Mouse (Mus musculus): ENCODE results near the gene Vmn1r197. TPM values are rescaled to one million over a fixed set of nuclear protein-coding genes. Genes with fewer than 3 reads are reported as not detected.
"Not testable (repeated sequence)": the region's sequence is repeated elsewhere in the genome, so short reads cannot be mapped to it uniquely, and the experiment has no call there.

The Vmn1r197 gene
- 0.26 TPM in 1 of 2 replicates, not detected in the other for polyA plus RNA-seq (2014; fragmentation: Nextera tagmentation; extraction: Ambion mirVana)

- H3K9me3 ChIP-seq (ENCODE audit: control insufficient read depth, low read length): no peaks in the 10 kb centered on the region
- no peaks in the 10 kb centered on the region for H3K36me3 ChIP-seq (ENCODE audit: control insufficient read depth, insufficient read depth, low read length)
- H3K4me2 ChIP-seq (ENCODE audit: low read depth, low read length): no peak within 1 kb of the TSS
- H3K4me1 ChIP-seq (ENCODE audit: control insufficient read depth, insufficient read depth, low read length): no peaks in the 10 kb centered on the region
- ATAC-seq (ENCODE audit: low read depth) (no peak), DNase-seq (ENCODE audit: low spot score) (no peak)
- no peak within 1 kb of the TSS for H3K27ac ChIP-seq (replicated peaks; ENCODE audit: low read depth, low read length)
- no peak within 1 kb of the TSS for H3K9ac ChIP-seq (ENCODE audit: low read depth, low read length)
- H3K4me3 ChIP-seq (ENCODE audit: low read depth, low read length): no peak within 1 kb of the TSS
- no peaks in the 10 kb centered on the region for H3K27me3 ChIP-seq (replicated peaks; ENCODE audit: control insufficient read depth, insufficient read depth, low read length)
Observed at GRCm38 (mm10) chr13:22324289-22324688, at the start of gene Vmn1r197. Vmn1r197 (plus strand) TSS chr13:22324589.

- Histone ChIP-seq H3K9ac (ENCODE audit: low read depth, low read length) (no peak overlapping the region), H3K36me3 (ENCODE audit: control insufficient read depth, insufficient read depth, low read length) (no peaks in the 10 kb centered on the region), H3K27me3 (replicated peaks; ENCODE audit: control insufficient read depth, insufficient read depth, low read length) (no peaks in the 10 kb centered on the region), H3K4me1 (ENCODE audit: control insufficient read depth, insufficient read depth, low read length) (no peaks in the 10 kb centered on the region), H3K9me3 (ENCODE audit: control insufficient read depth, low read length) (no peaks in the 10 kb centered on the region), H3K27ac (replicated peaks; ENCODE audit: low read depth, low read length) (no peak overlapping the region), H3K4me2 (ENCODE audit: low read depth, low read length) (no peak overlapping the region), H3K4me3 (ENCODE audit: low read depth, low read length) (no peak overlapping the region)
- 74% methylated on average over 2 of the region's 2 CpGs for WGBS
- no peak for ATAC-seq (ENCODE audit: low read depth)
- no peak for DNase-seq (ENCODE audit: low spot score)
Observed at GRCm38 (mm10) chr13:22284578-22284977, 39.8 kb upstream of the Vmn1r197 start.

DNA sequence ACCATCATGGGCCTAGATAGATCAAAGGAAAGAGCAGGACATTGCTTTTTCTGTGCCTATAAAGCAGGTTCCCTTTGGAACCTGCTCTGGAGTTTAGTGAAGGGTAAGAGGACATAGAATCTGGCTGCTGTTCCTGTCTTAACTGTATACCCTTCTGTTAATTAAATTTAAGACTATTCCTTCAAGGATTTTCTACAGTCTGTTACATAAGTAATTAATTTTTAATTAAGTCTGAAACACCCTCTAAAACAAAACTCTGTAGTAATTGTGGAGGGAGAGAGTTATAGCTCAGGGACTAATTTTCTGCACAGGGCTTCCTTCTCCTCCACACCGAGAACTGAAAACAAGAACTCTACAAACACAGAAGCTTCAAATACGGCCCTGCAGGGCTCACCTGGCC is 34.8 kb upstream of the Vmn1r197 start, which contains the start of gene Vmn1r196:
Vmn1r196 (plus strand) TSS at position 301 of the 400 bp plus-strand sequence.
- DNase-seq (ENCODE audit: low spot score) (no peak), ATAC-seq (ENCODE audit: low read depth) (no peak)
- H3K27ac ChIP-seq (replicated peaks; ENCODE audit: low read depth, low read length): no peak within 1 kb of the TSS
- no peak within 1 kb of the TSS for H3K4me3 ChIP-seq (ENCODE audit: low read depth, low read length)
- H3K9me3 ChIP-seq (ENCODE audit: control insufficient read depth, low read length): no peaks in the 10 kb centered on the region
- H3K4me1 ChIP-seq (ENCODE audit: control insufficient read depth, insufficient read depth, low read length): no peaks in the 10 kb centered on the region
- WGBS: 76% methylated on average over 2 of the region's 2 CpGs
- H3K4me2 ChIP-seq (ENCODE audit: low read depth, low read length): no peak within 1 kb of the TSS
- no peaks in the 10 kb centered on the region for H3K27me3 ChIP-seq (replicated peaks; ENCODE audit: control insufficient read depth, insufficient read depth, low read length)
- no peak within 1 kb of the TSS for H3K9ac ChIP-seq (ENCODE audit: low read depth, low read length)
- H3K36me3 ChIP-seq (ENCODE audit: control insufficient read depth, insufficient read depth, low read length): no peaks in the 10 kb centered on the region

- not testable (repeated sequence) for H3K4me1 ChIP-seq (ENCODE audit: control insufficient read depth, insufficient read depth, low read length); ATAC-seq (ENCODE audit: low read depth); H3K27ac ChIP-seq (replicated peaks; ENCODE audit: low read depth, low read length); H3K9ac ChIP-seq (ENCODE audit: low read depth, low read length); H3K4me2 ChIP-seq (ENCODE audit: low read depth, low read length); H3K9me3 ChIP-seq (ENCODE audit: control insufficient read depth, low read length); H3K4me3 ChIP-seq (ENCODE audit: low read depth, low read length); DNase-seq (ENCODE audit: low spot score); H3K27me3 ChIP-seq (replicated peaks; ENCODE audit: control insufficient read depth, insufficient read depth, low read length); H3K36me3 ChIP-seq (ENCODE audit: control insufficient read depth, insufficient read depth, low read length)
- WGBS: 84% methylated on average over 5 of the region's 5 CpGs
Observed at GRCm38 (mm10) chr13:22308075-22308474, 16.3 kb upstream of the Vmn1r197 start.

- H3K4me3 ChIP-seq (ENCODE audit: low read depth, low read length): no peak overlapping the region
- H3K4me1 ChIP-seq (ENCODE audit: control insufficient read depth, insufficient read depth, low read length): no peaks in the 10 kb centered on the region
- WGBS: 75% methylated on average over 2 of the region's 2 CpGs
- H3K27ac ChIP-seq (replicated peaks; ENCODE audit: low read depth, low read length): no peak overlapping the region
- no peaks in the 10 kb centered on the region for H3K27me3 ChIP-seq (replicated peaks; ENCODE audit: control insufficient read depth, insufficient read depth, low read length)
- no peaks in the 10 kb centered on the region for H3K9me3 ChIP-seq (ENCODE audit: control insufficient read depth, low read length)
- H3K9ac ChIP-seq (ENCODE audit: low read depth, low read length): no peak overlapping the region
- H3K4me2 ChIP-seq (ENCODE audit: low read depth, low read length): no peak overlapping the region
- no peaks in the 10 kb centered on the region for H3K36me3 ChIP-seq (ENCODE audit: control insufficient read depth, insufficient read depth, low read length)
- DNase-seq (ENCODE audit: low spot score): peak; percentile 2
- no peak for ATAC-seq (ENCODE audit: low read depth)
Observed at GRCm38 (mm10) chr13:22315361-22315760, 9.0 kb upstream of the Vmn1r197 start.

DNA sequence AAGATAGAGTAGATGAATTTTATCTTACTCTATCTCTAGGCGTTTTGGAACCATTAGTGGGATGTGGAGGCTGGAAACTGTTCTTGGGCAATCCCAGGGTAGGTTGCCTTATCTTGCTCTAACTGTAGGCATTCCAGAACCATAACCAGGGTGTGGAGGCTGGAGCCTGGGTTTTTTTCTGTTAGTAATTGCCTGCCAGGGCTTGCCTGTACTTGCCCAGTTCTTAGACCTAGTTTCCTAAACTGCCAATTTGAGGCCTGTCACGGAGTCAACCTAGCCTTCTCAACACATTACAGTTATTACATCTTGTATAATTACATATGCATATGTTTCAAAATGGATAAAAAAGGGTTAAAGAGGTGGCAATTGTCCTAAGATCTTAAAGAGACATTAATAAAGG is 7.0 kb upstream of the Vmn1r197 start:
- Histone ChIP-seq H3K4me2 (ENCODE audit: low read depth, low read length) (no peak overlapping the region), H3K4me1 (ENCODE audit: control insufficient read depth, insufficient read depth, low read length) (no peaks in the 10 kb centered on the region), H3K27ac (replicated peaks; ENCODE audit: low read depth, low read length) (no peak overlapping the region), H3K36me3 (ENCODE audit: control insufficient read depth, insufficient read depth, low read length) (no peaks in the 10 kb centered on the region), H3K4me3 (ENCODE audit: low read depth, low read length) (no peak overlapping the region), H3K27me3 (replicated peaks; ENCODE audit: control insufficient read depth, insufficient read depth, low read length) (no peaks in the 10 kb centered on the region), H3K9me3 (ENCODE audit: control insufficient read depth, low read length) (no peaks in the 10 kb centered on the region), H3K9ac (ENCODE audit: low read depth, low read length) (no peak overlapping the region)
- WGBS: 78% methylated on average over 2 of the region's 2 CpGs
- ATAC-seq (ENCODE audit: low read depth) (no peak), DNase-seq (ENCODE audit: low spot score) (no peak)

DNA sequence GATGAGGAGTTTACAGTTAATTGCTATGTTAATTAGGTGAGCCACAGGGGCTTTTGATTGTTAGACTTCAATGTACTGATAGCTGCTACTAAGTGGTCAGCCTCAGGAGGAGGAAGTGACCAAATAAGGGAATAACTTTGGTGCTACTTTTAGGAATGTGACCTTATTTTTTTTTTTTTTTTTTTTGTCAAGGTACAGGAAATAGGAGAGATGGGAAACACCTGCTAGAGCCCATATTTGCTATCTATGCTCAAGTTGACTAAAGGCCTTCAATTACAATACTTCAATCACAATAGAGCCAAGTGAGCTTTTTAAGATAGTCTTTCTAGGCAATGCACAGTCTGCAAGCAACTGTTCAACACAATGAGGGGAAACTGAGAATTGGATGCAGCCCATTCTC is 4.3 kb upstream of the Vmn1r197 start:
- no peaks in the 10 kb centered on the region for H3K36me3 ChIP-seq (ENCODE audit: control insufficient read depth, insufficient read depth, low read length)
- ATAC-seq (ENCODE audit: low read depth): no peak
- no peaks in the 10 kb centered on the region for H3K27me3 ChIP-seq (replicated peaks; ENCODE audit: control insufficient read depth, insufficient read depth, low read length)

DNA sequence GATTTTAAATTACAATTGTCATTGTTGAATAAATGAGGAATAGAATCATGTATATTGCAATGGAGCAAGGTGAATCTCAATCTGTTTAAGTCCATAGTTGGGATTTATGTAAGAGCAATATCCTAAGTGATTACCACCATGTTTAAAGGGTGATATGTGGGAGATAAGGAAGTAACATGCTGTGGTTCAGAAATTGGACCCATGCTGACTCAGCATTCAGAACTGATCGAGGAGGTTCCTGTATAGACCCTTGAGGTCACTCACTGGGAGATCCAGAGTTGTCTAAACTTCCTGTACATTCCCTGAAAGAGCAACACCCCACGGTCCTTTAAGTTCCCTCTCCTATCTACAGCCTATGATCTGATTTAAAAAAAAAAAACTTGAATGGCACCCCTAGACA is 8.9 kb downstream of the Vmn1r197 start:
- ATAC-seq (ENCODE audit: low read depth) (no peak), DNase-seq (ENCODE audit: low spot score) (no peak)
- Histone ChIP-seq H3K27ac (replicated peaks; ENCODE audit: low read depth, low read length) (no peak overlapping the region), H3K4me1 (ENCODE audit: control insufficient read depth, insufficient read depth, low read length) (no peaks in the 10 kb centered on the region), H3K9ac (ENCODE audit: low read depth, low read length) (no peak overlapping the region), H3K4me3 (ENCODE audit: low read depth, low read length) (no peak overlapping the region), H3K27me3 (replicated peaks; ENCODE audit: control insufficient read depth, insufficient read depth, low read length) (no peaks in the 10 kb centered on the region), H3K9me3 (ENCODE audit: control insufficient read depth, low read length) (no peaks in the 10 kb centered on the region), H3K36me3 (ENCODE audit: control insufficient read depth, insufficient read depth, low read length) (no peaks in the 10 kb centered on the region), H3K4me2 (ENCODE audit: low read depth, low read length) (no peak overlapping the region)
- WGBS: 68% methylated on average over 2 of the region's 2 CpGs

More for the DNA sequence above, 4.3 kb upstream of the Vmn1r197 start:
- no peaks in the 10 kb centered on the region for H3K4me1 ChIP-seq (ENCODE audit: control insufficient read depth, insufficient read depth, low read length)
- H3K9ac ChIP-seq (ENCODE audit: low read depth, low read length): no peak overlapping the region
- H3K4me2 ChIP-seq (ENCODE audit: low read depth, low read length): no peak overlapping the region
- H3K27ac ChIP-seq (replicated peaks; ENCODE audit: low read depth, low read length): no peak overlapping the region
- no peak for DNase-seq (ENCODE audit: low spot score)
- no peak overlapping the region for H3K4me3 ChIP-seq (ENCODE audit: low read depth, low read length)
- H3K9me3 ChIP-seq (ENCODE audit: control insufficient read depth, low read length): no peaks in the 10 kb centered on the region

- Histone ChIP-seq H3K36me3 (ENCODE audit: control insufficient read depth, insufficient read depth, low read length) (no peaks in the 10 kb centered on the region), H3K4me2 (ENCODE audit: low read depth, low read length) (no peak overlapping the region), H3K4me1 (ENCODE audit: control insufficient read depth, insufficient read depth, low read length) (no peaks in the 10 kb centered on the region), H3K27me3 (replicated peaks; ENCODE audit: control insufficient read depth, insufficient read depth, low read length) (no peaks in the 10 kb centered on the region), H3K9ac (ENCODE audit: low read depth, low read length) (no peak overlapping the region), H3K4me3 (ENCODE audit: low read depth, low read length) (no peak overlapping the region), H3K9me3 (ENCODE audit: control insufficient read depth, low read length) (no peaks in the 10 kb centered on the region), H3K27ac (replicated peaks; ENCODE audit: low read depth, low read length) (no peak overlapping the region)
- DNase-seq (ENCODE audit: low spot score): no peak
- 94% methylated on average over 1 of the region's 1 CpGs for whole genome bisulfite sequencing
- ATAC-seq (ENCODE audit: low read depth): no peak
Observed at GRCm38 (mm10) chr13:22335565-22335964, 11.2 kb downstream of the Vmn1r197 start.

All from embryonic facial prominence, embryonic 14.5 days (tissue).